Mouse (Mus musculus): ENCODE measurements around the gene Olfr1016. TPM values are rescaled to one million over a fixed set of nuclear protein-coding genes. Genes with fewer than 3 reads are reported as not detected.
A peak's percentile ranks its signal among the peaks of the same experiment; 100 is the strongest.

The Olfr1016 gene
- total RNA-seq (2021): not detected

- intact Hi-C loops (cut with DNase I): no loop called here
- no peak for DNase-seq
Observed at GRCm38 (mm10) chr2:85802444-85802843, at the start of gene Olfr1016. Olfr1016 (minus strand) TSS chr2:85802544.

GRCm38 (mm10) chr2:85846730-85847129 lies 44.4 kb upstream of the Olfr1016 start, which contains the start of gene Olfr1020:
Olfr1020 (plus strand) TSS chr2:85847030.
- DNase-seq: no peak
- intact Hi-C loops (cut with DNase I): no loop called here

- intact Hi-C loops (cut with DNase I): no loop called here
- no peak for DNase-seq
Observed at GRCm38 (mm10) chr2:85845383-85845782, 43.0 kb upstream of the Olfr1016 start, which contains the start of gene Olfr1019. Olfr1019 (minus strand) TSS chr2:85845483.

DNA sequence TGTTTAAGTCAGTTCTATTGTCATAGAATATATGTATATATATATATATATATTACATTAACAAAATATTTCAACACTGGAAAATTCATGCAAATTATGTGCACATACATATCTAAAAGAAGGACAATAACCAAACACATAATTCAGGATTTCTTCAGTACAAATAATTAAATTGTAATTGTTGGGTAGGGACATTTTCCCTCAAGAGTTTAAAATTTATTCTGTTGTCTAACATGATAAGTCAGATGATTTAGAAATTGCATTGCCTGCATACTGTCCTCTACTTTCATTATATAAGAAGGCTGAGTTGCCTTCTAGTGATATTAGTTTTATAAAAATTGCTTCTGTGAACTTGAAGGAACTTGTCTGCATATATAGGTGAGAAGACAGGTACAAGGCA lies 15.8 kb upstream of the Olfr1016 start, which contains the start of gene Olfr1018:
TSS of gene Olfr1018 (plus strand) at position 301 of the 400 bp plus-strand sequence.
- intact Hi-C loops (cut with DNase I): no loop called here
- no peak for DNase-seq

DNA sequence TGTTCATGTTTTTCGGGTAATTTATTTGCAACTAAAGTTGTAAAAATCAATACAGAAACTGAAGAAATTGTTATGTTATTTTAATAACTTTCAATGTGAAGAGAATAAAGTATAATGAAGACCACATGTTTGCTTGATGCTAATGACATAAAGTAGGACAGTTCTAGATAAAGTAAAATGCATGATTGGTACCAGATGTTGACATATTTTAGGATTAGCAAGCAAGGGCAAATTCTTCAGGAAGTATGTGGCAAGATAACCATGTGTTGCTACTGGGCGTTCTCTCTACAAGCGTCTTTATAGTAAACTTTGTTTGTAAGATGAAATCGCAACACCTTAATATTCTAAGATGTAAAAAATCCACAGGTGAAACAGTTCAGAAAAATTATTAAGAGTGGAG lies 2.2 kb upstream of the Olfr1016 start:
- intact Hi-C loops (cut with DNase I): no loop called here
- DNase-seq: no peak

GRCm38 (mm10) chr2:85792331-85792730 lies 10.0 kb downstream of the Olfr1016 start:
- intact Hi-C loops (cut with DNase I): no loop called here

GRCm38 (mm10) chr2:85781717-85782116 lies 20.6 kb downstream of the Olfr1016 start, which contains the start of gene Olfr1015:
Olfr1015 (plus strand) TSS chr2:85782017.
- intact Hi-C loops (cut with DNase I): no loop called here
- no peak for DNase-seq

More at GRCm38 (mm10) chr2:85792331-85792730, 10.0 kb downstream of the Olfr1016 start:
- DNase-seq: no peak

DNA sequence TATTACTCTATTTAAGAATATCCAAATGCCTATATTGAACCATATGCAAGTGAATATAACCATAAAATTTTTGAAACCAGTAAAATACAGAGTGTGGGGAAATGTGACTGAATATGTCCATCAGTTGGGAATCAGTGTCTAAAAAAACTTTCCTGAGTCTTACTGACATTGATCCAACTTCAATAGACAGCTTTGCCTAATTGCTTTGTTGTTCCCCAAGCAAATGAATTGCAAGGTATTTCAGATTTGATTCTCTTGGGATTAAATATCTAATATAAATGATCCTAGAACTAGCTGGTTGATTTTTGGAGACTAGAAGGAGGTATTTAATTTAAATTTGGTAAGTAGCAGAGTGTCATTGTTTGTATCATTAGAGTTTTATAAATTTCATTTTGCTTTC lies 29.9 kb downstream of the Olfr1016 start, which contains the start of gene Olfr1014:
TSS of gene Olfr1014 (plus strand) at position 301 of the 400 bp plus-strand sequence.
- DNase-seq: no peak
- intact Hi-C loops (cut with DNase I): no loop called here

DNA sequence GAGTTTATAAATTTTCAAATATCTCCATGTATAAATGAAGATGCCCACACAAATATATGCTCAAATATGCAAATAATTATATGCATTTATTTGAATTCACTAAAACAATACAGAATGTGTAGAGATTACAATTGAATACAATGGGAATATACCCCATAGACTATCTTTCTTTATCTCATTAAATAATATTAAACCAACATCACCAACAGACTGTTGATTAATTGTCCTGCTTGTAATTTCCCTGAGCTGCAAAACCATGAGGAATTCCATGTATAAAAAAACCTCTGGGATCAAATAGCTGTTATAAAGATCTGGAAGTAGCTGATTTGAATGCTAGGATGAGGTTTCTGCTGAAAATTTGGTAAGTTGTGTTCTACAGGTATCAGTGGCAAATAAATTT lies 35.5 kb downstream of the Olfr1016 start, which contains the start of gene Olfr1013:
TSS of gene Olfr1013 (plus strand) at position 301 of the 400 bp plus-strand sequence.
- intact Hi-C loops (cut with DNase I): no loop called here
- no peak for DNase-seq

GRCm38 (mm10) chr2:85762666-85763065 lies 39.7 kb downstream of the Olfr1016 start, which contains the start of gene Olfr1012:
Olfr1012 (minus strand) TSS chr2:85762766.
- intact Hi-C loops (cut with DNase I): no loop called here
- DNase-seq: no peak

GRCm38 (mm10) chr2:85753822-85754221 lies 48.5 kb downstream of the Olfr1016 start:
- intact Hi-C loops (cut with DNase I): no loop called here
- peak; percentile 27 for DNase-seq

Other genes starting within 250 kb of the Olfr1016 start
- gene Olfr996, start 223.3 kb downstream of the Olfr1016 start, total RNA-seq (2021): not detected
- gene Olfr998, start 213.6 kb downstream of the Olfr1016 start, total RNA-seq (2021): not detected
- gene Olfr1000, start 190.6 kb downstream of the Olfr1016 start, total RNA-seq (2021): not detected
- gene Olfr1002, start 151.8 kb downstream of the Olfr1016 start, total RNA-seq (2021): not detected
- gene Olfr154, start 138.1 kb downstream of the Olfr1016 start, total RNA-seq (2021): not detected
- gene Olfr1006, start 123.8 kb downstream of the Olfr1016 start, total RNA-seq (2021): not detected
- not detected for gene Olfr1008, start 113.1 kb downstream of the Olfr1016 start, total RNA-seq (2021)
- not detected for gene Olfr1009, start 87.1 kb downstream of the Olfr1016 start, total RNA-seq (2021)
- gene Olfr1012, start 39.8 kb downstream of the Olfr1016 start, total RNA-seq (2021): not detected
- not detected for gene Olfr1013, start 35.4 kb downstream of the Olfr1016 start, total RNA-seq (2021)
- gene Olfr1014, start 29.8 kb downstream of the Olfr1016 start, total RNA-seq (2021): not detected
- gene Olfr1015, start 20.5 kb downstream of the Olfr1016 start, total RNA-seq (2021): not detected
- not detected for gene Olfr1018, start 15.9 kb upstream of the Olfr1016 start, total RNA-seq (2021)
- gene Olfr1019, start 42.9 kb upstream of the Olfr1016 start, total RNA-seq (2021): not detected
- gene Olfr1020, start 44.5 kb upstream of the Olfr1016 start, total RNA-seq (2021): not detected
- gene Olfr1022, start 66.0 kb upstream of the Olfr1016 start, total RNA-seq (2021): not detected
- gene Olfr1023, start 83.1 kb upstream of the Olfr1016 start, total RNA-seq (2021): not detected
- gene Olfr1024, start 102.5 kb upstream of the Olfr1016 start, total RNA-seq (2021): not detected
- not detected for gene Olfr1025-ps1, start 112.6 kb upstream of the Olfr1016 start, total RNA-seq (2021)
- not detected for gene Olfr1026, start 119.0 kb upstream of the Olfr1016 start, total RNA-seq (2021)
- not detected for gene Olfr1028, start 147.9 kb upstream of the Olfr1016 start, total RNA-seq (2021)
- gene Olfr1029, start 171.4 kb upstream of the Olfr1016 start, total RNA-seq (2021): not detected
- not detected for gene Olfr1030, start 176.7 kb upstream of the Olfr1016 start, total RNA-seq (2021)
- not detected for gene Olfr1031, start 187.8 kb upstream of the Olfr1016 start, total RNA-seq (2021)
- not detected for gene Olfr1032, start 203.0 kb upstream of the Olfr1016 start, total RNA-seq (2021)
- gene Olfr1033, start 218.1 kb upstream of the Olfr1016 start, total RNA-seq (2021): not detected
- not detected for gene Olfr1034, start 243.3 kb upstream of the Olfr1016 start, total RNA-seq (2021)